Mouse (Mus musculus) CH12.LX (cell line): ENCODE results near the gene Nmnat2. TPM values are rescaled to one million over a fixed set of nuclear protein-coding genes. Genes with fewer than 3 reads are reported as not detected.

Source experiments
- DNase-seq: peaks from one replicate; pipeline ENCODE4 v3.0.0-alpha.2; 2013; ENCODE audit errors: extremely low read depth
- H3K27ac ChIP-seq: 2 replicates; pipeline ENCODE4 v1.5.1; 2012; ENCODE audit warnings: low read depth, mild to moderate bottlenecking, control low read depth, moderate library complexity; ENCODE audit not compliant: insufficient read depth
- H3K27me3 ChIP-seq: replicated peaks from 2 replicates; pipeline ENCODE3; 2012; ENCODE audit warnings: inconsistent platforms
- H3K36me3 ChIP-seq, 2 experiments: replicated peaks in 1 of 2; 2 replicates each; pipeline versions ENCODE3 to v1.6.1; 2012; ENCODE audit warnings: inconsistent platforms in 1 of 2, low read length in 1 of 2, mild to moderate bottlenecking in 1 of 2, mixed read lengths in 1 of 2, moderate library complexity in 1 of 2; ENCODE audit not compliant: control insufficient read depth in 1 of 2, insufficient read depth in 1 of 2
- H3K4me1 ChIP-seq, 2 experiments: 2 replicates each; pipeline ENCODE4 v1.6.1; 2012; ENCODE audit warnings: inconsistent platforms in 1 of 2, moderate library complexity in 1 of 2; ENCODE audit not compliant: insufficient read depth in 2 of 2, control insufficient read depth in 1 of 2
- H3K4me2 ChIP-seq: 2 replicates; pipeline ENCODE4 v1.6.1; 2012; ENCODE audit warnings: low read depth, mild to moderate bottlenecking, control low read depth; ENCODE audit not compliant: poor library complexity, insufficient read depth, severe bottlenecking
- H3K4me3 ChIP-seq, 3 experiments: fragments of 150-350 bp in 1 of 3; sonication (generic) in 1 of 3; replicated peaks in 1 of 3; 2 replicates each; pipeline versions ENCODE3 to v1.5.1; 2011 to 2012; ENCODE audit warnings: low read depth in 2 of 3, low read length in 2 of 3, mild to moderate bottlenecking in 2 of 3, moderate library complexity in 2 of 3, control low read depth in 1 of 3, improper control_type of control experiment in 1 of 3, inconsistent platforms in 1 of 3, mixed read lengths in 1 of 3; ENCODE audit not compliant: poor library complexity in 1 of 3
- H3K79me2 ChIP-seq: replicated peaks from 2 replicates; pipeline ENCODE4 v1.6.1; 2012; ENCODE audit warnings: mild to moderate bottlenecking, moderate library complexity; ENCODE audit not compliant: control insufficient read depth, poor library complexity, insufficient read depth, severe bottlenecking; ENCODE audit errors: extremely low read depth
- H3K9ac ChIP-seq: 2 replicates; pipeline ENCODE4 v1.6.1; 2012; ENCODE audit warnings: low read depth, mild to moderate bottlenecking, control low read depth, moderate library complexity; ENCODE audit not compliant: insufficient read depth
- H3K9me3 ChIP-seq: replicated peaks from 2 replicates; pipeline ENCODE3; 2012; ENCODE audit warnings: low read length, inconsistent platforms, mixed read lengths
- CHD1 ChIP-seq: IDR thresholded peaks from 2 replicates; pipeline ENCODE4 v1.6.1; 2012; ENCODE audit warnings: low read depth, low read length, improper control_type of control experiment, inconsistent platforms
- CHD2 ChIP-seq: IDR thresholded peaks from 2 replicates; pipeline ENCODE4 v1.6.1; 2011; ENCODE audit warnings: low read length, improper control_type of control experiment
- EP300 ChIP-seq: IDR thresholded peaks from 2 replicates; pipeline ENCODE4 v1.6.1; 2011; ENCODE audit warnings: low read length, improper control_type of control experiment
- ETS1 ChIP-seq: conservative IDR thresholded peaks from 2 replicates; pipeline ENCODE4 v1.6.1; 2012; ENCODE audit warnings: low read depth, mild to moderate bottlenecking, inconsistent platforms, low read length, improper control_type of control experiment, moderate library complexity
- GABPA ChIP-seq: IDR thresholded peaks from 2 replicates; pipeline ENCODE4 v1.6.1; 2012; ENCODE audit warnings: low read depth, low read length, improper control_type of control experiment, inconsistent platforms; ENCODE audit not compliant: insufficient replicate concordance
- HCFC1 ChIP-seq: IDR thresholded peaks from 2 replicates; pipeline ENCODE4 v1.6.1; 2012; ENCODE audit warnings: low read depth, mild to moderate bottlenecking, inconsistent platforms, low read length, improper control_type of control experiment
- JUN ChIP-seq: IDR thresholded peaks from 2 replicates; pipeline ENCODE4 v1.6.1; 2011; ENCODE audit warnings: low read depth, mild to moderate bottlenecking, low read length, improper control_type of control experiment, moderate library complexity; ENCODE audit not compliant: insufficient read depth
- MAFK ChIP-seq: IDR thresholded peaks from 2 replicates; pipeline ENCODE4 v1.6.1; 2011; ENCODE audit warnings: low read length, improper control_type of control experiment; ENCODE audit not compliant: insufficient replicate concordance
- MAX ChIP-seq: IDR thresholded peaks from 2 replicates; pipeline ENCODE4 v1.6.1; 2011; ENCODE audit warnings: low read length, improper control_type of control experiment
- MAZ ChIP-seq: IDR thresholded peaks from 2 replicates; pipeline ENCODE4 v1.6.1; 2012; ENCODE audit warnings: low read depth, mild to moderate bottlenecking, inconsistent platforms, low read length, improper control_type of control experiment, moderate library complexity
- MXI1 ChIP-seq: IDR thresholded peaks from 2 replicates; pipeline ENCODE4 v1.6.1; 2011; ENCODE audit warnings: mild to moderate bottlenecking, low read depth, low read length, improper control_type of control experiment
- NRF1 ChIP-seq: IDR thresholded peaks from 2 replicates; pipeline ENCODE4 v1.6.1; 2014; ENCODE audit warnings: low read depth, mild to moderate bottlenecking, inconsistent platforms, low read length, improper control_type of control experiment, moderate library complexity
- POLR2A ChIP-seq: IDR thresholded peaks from 2 replicates; pipeline ENCODE4 v1.6.1; 2011; ENCODE audit warnings: low read depth, mild to moderate bottlenecking, improper control_type of control experiment, low read length
- RCOR1 ChIP-seq: conservative IDR thresholded peaks from 2 replicates; pipeline ENCODE4 v1.6.1; 2012; ENCODE audit warnings: low read depth, mild to moderate bottlenecking, inconsistent platforms, low read length, improper control_type of control experiment
- TBP ChIP-seq: conservative IDR thresholded peaks from 2 replicates; pipeline ENCODE4 v1.6.1; 2011; ENCODE audit warnings: low read depth, low read length, improper control_type of control experiment
- USF2 ChIP-seq: conservative IDR thresholded peaks from 2 replicates; pipeline ENCODE4 v1.6.1; 2011; ENCODE audit warnings: low read depth, low read length, improper control_type of control experiment
- ZMIZ1 ChIP-seq: IDR thresholded peaks from 2 replicates; pipeline ENCODE4 v1.6.1; 2012; ENCODE audit warnings: low read depth, mild to moderate bottlenecking, inconsistent platforms, low read length, improper control_type of control experiment
- ZNF384 ChIP-seq: IDR thresholded peaks from 2 replicates; pipeline ENCODE4 v1.6.1; 2012; ENCODE audit warnings: low read depth, low read length, improper control_type of control experiment, inconsistent platforms
- dilution Hi-C: fragments of 300-500 bp; cut with MboI; formaldehyde crosslinking; loops from 2 replicates; pipeline ENCODE4 v1.14.3; 2020; ENCODE audit warnings: low sequenced_read_pairs; ENCODE audit not compliant: extremely low pct_unique_long_range_greater_than_20kb, extremely low pct_ligation_motif_present
- in situ Hi-C: fragments of 300-500 bp; cut with MboI; formaldehyde crosslinking; loops from 3 replicates; pipeline ENCODE4 v1.14.3; 2019; ENCODE audit warnings: low sequenced_read_pairs, low pct_ligation_motif_present, low pct_unique_long_range_greater_than_20kb, mixed read lengths
- polyA plus RNA-seq: library from polyadenylated mRNA; unstranded; fragments of >175 nt; gene quantifications from 2 replicates; pipeline ENCODE4 v1.2.1, GENCODE M21; 2012; ENCODE audit warnings: low read depth; ENCODE audit not compliant: insufficient read length
- total RNA-seq, 2 experiments: library from RNA; depleted of rRNA; stranded (reverse); fragments of 300-350 nt in 1 of 2; fragments of >200 nt in 1 of 2; gene quantifications; 2 replicates each; pipeline ENCODE4 v1.2.3; 2012 to 2014

The Nmnat2 gene
- total and polyA plus RNA-seq, 3 experiments = 0.04 to 0.09 (median 0.09) TPM

DNA sequence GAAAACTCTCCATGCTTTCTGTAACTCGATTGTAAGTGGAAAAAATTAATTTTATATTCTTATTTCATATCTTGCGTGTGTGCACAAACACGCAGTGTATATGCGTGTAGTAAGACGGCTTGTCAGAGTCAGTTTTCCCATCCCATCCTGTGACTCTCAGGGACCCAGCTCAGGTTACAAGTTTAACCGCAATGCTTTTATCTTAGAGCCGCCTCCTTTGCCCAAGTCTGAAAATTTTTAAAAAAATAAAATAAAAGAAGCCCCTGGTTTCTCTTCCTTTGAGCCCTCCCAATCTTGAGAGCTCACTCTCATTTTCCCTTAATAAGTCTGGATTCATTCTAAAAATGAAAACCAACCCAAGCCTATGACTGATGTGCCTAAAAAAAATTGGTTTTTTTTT is 98.8 kb downstream of the Nmnat2 start:
- DNase-seq = no peak
- Histone ChIP-seq H3K4me1 (no peaks in the 10 kb centered on the region), H3K4me2 (no peak overlapping the region), H3K27me3 (no peaks in the 10 kb centered on the region), H3K27ac (no peak overlapping the region), H3K36me3 (no peaks in the 10 kb centered on the region), H3K79me2 (no peaks in the 10 kb centered on the region), H3K9ac (no peak overlapping the region), H3K4me3 (no peak overlapping the region)
- dilution Hi-C loops (no loop called here), in situ Hi-C loops (no loop called here)
- TF ChIP-seq CHD2 (no peak), HCFC1 (no peak), MAX (no peak), EP300 (no peak), GABPA (no peak)
- TF ChIP-seq, all 38 proteins: peak for 0
- H3K9me3 ChIP-seq = no peaks in the 10 kb centered on the region

DNA sequence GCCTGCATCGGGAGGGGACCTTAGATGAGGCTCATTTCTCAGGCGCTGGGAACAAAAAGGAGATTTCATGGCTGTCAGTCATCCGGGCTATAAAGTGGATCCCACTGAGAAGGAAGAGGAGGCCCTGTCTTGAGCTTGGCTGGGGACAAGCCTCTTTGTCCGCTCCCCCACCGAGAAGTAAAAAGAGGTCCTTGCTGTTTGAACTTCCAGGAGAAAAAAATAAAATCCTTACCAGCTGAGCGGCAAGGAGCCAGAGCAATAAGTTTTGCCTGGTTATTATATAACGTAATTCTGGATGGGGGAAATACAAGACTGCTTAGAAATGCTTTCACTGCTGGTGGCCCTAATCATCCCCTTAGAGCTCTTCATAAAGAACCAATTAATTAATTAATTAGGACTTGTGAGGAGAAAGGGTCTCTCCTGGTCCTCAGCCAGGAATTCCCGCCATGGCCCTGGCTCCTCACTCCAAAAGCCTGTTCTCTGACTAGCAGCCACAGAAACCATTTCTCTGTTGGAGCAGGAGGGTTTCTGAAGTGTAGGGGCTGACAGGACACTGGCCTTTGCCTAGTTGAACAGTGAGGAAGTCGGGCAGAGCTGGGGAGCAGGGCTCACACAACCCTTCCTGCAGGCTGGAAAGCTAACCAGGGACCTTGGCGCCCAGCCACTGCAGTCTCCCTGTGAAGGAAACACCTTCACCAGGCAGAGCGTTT is 99.5 kb downstream of the Nmnat2 start:
- dilution Hi-C loops (no loop called here), in situ Hi-C loops (no loop called here)
- no peak overlapping the region for H3K4me2 ChIP-seq
- H3K27me3 ChIP-seq = no peaks in the 10 kb centered on the region
- DNase-seq = no peak
- H3K27ac ChIP-seq = no peak overlapping the region
- no peaks in the 10 kb centered on the region for H3K4me1 ChIP-seq
- H3K79me2 ChIP-seq = no peaks in the 10 kb centered on the region
- no peak overlapping the region for H3K4me3 ChIP-seq
- TF ChIP-seq ZNF384 (no peak), ETS1 (no peak), HCFC1 (no peak), MAZ (no peak), CHD1 (no peak), USF2 (no peak), TBP (no peak), GABPA (no peak), JUN (no peak), POLR2A (no peak), NRF1 (no peak), RCOR1 (no peak), MXI1 (no peak), ZMIZ1 (no peak), MAFK (no peak)
- H3K9me3 ChIP-seq = no peaks in the 10 kb centered on the region
- H3K36me3 ChIP-seq = no peaks in the 10 kb centered on the region
- no peak overlapping the region for H3K9ac ChIP-seq
